Mouse (Mus musculus) hindbrain, embryonic 16.5 days (tissue): ENCODE measurements around the gene Flt1. TPM values are rescaled to one million over a fixed set of nuclear protein-coding genes. Genes with fewer than 3 reads are reported as not detected.

Experiments
- ATAC-seq: fragments of 200-750 bp; cut with Nextera tagmentation; 2 replicates; pipeline ENCODE4 v1.8.0; 2017; ENCODE audit warnings: moderate TSS enrichment, moderate library complexity
- H3K27ac ChIP-seq: fragments of 300-500 bp; sonication (generic); 2 replicates; pipeline ENCODE4 v1.5.1; 2014; ENCODE audit warnings: low read depth, mild to moderate bottlenecking, control low read depth, low read length, moderate library complexity
- H3K27me3 ChIP-seq: fragments of 300-500 bp; sonication (generic); replicated peaks from 2 replicates; pipeline ENCODE4 v1.6.1; 2014; ENCODE audit warnings: low read length; ENCODE audit not compliant: control insufficient read depth, insufficient read depth
- H3K36me3 ChIP-seq: fragments of 300-500 bp; sonication (generic); 2 replicates; pipeline ENCODE4 v1.6.1; 2014; ENCODE audit warnings: mild to moderate bottlenecking, low read length, moderate library complexity, mixed read lengths; ENCODE audit not compliant: control insufficient read depth, insufficient read depth
- H3K4me1 ChIP-seq: fragments of 300-500 bp; sonication (generic); 2 replicates; pipeline ENCODE4 v1.6.1; 2014; ENCODE audit warnings: low read depth, low read length; ENCODE audit not compliant: control insufficient read depth, insufficient read depth
- H3K4me2 ChIP-seq: fragments of 300-500 bp; sonication (generic); 2 replicates; pipeline ENCODE4 v1.6.1; 2014; ENCODE audit warnings: mild to moderate bottlenecking, low read length, control low read depth, moderate library complexity
- H3K4me3 ChIP-seq: fragments of 300-500 bp; sonication (generic); 2 replicates; pipeline ENCODE4 v1.5.1; 2014; ENCODE audit warnings: mild to moderate bottlenecking, low read length, control low read depth, moderate library complexity
- H3K9ac ChIP-seq: fragments of 300-500 bp; sonication (generic); 2 replicates; pipeline ENCODE4 v1.6.1; 2014; ENCODE audit warnings: low read depth, mild to moderate bottlenecking, control low read depth, low read length, moderate library complexity
- H3K9me3 ChIP-seq: fragments of 300-500 bp; sonication (generic); 2 replicates; pipeline ENCODE4 v1.6.1; 2014; ENCODE audit warnings: mild to moderate bottlenecking, low read length, moderate library complexity; ENCODE audit not compliant: control insufficient read depth
- WGBS: fragments of 180-500 bp; shearing (Covaris S2); extraction: QIAGEN DNeasy Blood & Tissue Kit; methylation state at CpG from one replicate; pipeline ENCODE4 v1.1.7; 2014; 5-methylcytosine and 5-hydroxymethylcytosine counted together
- polyA plus RNA-seq: library from polyadenylated mRNA; unstranded; fragments of >200 nt; fragmentation: Nextera tagmentation; extraction: Ambion mirVana; gene quantifications from 2 replicates; pipeline ENCODE4 v1.2.1, GENCODE M21; 2015

The Flt1 gene
- polyA plus RNA-seq, 1 experiment from 2014 or later = 15.1 TPM

DNA sequence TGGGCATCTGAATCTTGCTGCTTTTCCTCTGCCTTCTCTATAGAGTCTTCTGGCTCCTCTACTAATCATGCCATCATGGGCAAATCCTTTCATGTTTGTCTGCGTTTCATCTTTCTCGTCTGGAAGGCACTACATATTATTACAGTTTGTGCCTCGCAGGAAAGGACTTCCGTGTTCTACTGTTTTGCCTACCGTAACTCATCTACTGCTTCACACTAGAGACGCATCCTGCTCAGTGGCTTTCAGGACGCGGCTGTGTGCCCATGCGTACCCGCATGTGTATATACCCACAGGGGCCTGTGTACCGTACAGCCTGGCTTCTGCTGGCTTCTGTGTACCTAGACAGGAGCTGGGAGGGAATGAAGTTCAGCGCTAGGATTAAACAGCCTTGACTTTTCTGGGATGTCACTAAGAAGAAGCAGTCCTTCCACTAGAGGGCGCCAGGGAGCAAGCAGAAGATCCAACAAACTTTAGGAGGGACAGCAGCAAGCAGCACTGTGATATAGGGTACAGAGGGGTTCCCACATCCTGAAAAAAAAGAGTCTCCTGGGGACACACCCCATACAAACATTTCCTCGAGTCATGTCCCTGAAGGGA lies 142.0 kb downstream of the Flt1 start:
- Histone ChIP-seq H3K4me2 (no peak overlapping the region), H3K4me3 (no peak overlapping the region), H3K36me3 (no peaks in the 10 kb centered on the region), H3K27me3 (no peaks in the 10 kb centered on the region), H3K4me1 (no peaks in the 10 kb centered on the region), H3K9ac (no peak overlapping the region), H3K9me3 (no peaks in the 10 kb centered on the region), H3K27ac (no peak overlapping the region)
- ATAC-seq = peak; percentile 27; the same call in 1 of the 2 replicates
- WGBS = 45% methylated on average over 14 of the region's 14 CpGs

DNA sequence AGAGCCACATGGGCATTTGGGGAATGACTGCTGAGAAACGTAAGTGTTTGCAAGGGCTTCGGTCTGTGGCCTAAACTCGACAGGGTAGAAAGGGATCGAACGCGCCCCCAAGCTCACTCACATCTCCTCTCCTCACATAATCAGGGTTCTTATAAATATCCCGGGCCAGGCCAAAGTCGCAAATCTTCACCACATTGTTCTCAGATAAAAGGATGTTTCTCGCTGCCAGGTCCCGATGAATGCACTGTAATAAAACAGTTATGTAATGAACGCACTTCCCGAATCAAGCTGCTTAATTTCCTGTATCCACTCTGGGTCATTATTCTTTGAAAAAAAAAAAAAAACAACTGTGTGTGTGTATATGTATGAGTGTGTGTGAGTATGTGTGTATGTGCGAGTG lies 145.6 kb downstream of the Flt1 start:
- no peak for ATAC-seq
- no peak overlapping the region for H3K27ac ChIP-seq
- H3K36me3 ChIP-seq = no peaks in the 10 kb centered on the region
- no peak overlapping the region for H3K9ac ChIP-seq
- H3K9me3 ChIP-seq = no peaks in the 10 kb centered on the region
- 87% methylated on average over 13 of the region's 13 CpGs for WGBS
- no peaks in the 10 kb centered on the region for H3K4me1 ChIP-seq
- no peak overlapping the region for H3K4me2 ChIP-seq
- no peak overlapping the region for H3K4me3 ChIP-seq
- H3K27me3 ChIP-seq = no peaks in the 10 kb centered on the region

DNA sequence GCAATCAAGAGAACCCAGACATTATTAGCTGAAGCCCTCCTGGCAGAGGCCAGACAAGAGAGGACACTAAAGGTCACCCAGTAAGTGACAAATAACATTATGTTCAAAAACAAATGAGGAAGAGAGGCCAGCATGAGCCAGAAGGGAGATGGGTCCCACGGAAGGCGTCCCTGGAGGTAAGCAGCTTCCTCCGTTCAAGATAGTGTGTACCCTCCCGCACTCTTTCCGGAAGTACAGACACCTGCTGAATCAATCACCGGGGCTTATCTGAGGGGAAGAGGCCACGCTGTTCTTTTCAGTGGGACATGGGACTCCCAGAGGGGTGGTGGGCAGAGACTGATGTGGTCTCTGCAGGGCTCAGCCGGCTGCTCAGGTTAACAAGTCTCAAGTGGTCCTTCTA lies 146.1 kb downstream of the Flt1 start:
- Histone ChIP-seq H3K27me3 (no peaks in the 10 kb centered on the region), H3K9ac (no peak overlapping the region), H3K4me2 (no peak overlapping the region), H3K9me3 (no peaks in the 10 kb centered on the region), H3K4me1 (no peaks in the 10 kb centered on the region), H3K36me3 (no peaks in the 10 kb centered on the region), H3K4me3 (no peak overlapping the region), H3K27ac (no peak overlapping the region)
- WGBS = 89% methylated on average over 8 of the region's 8 CpGs
- no peak for ATAC-seq

DNA sequence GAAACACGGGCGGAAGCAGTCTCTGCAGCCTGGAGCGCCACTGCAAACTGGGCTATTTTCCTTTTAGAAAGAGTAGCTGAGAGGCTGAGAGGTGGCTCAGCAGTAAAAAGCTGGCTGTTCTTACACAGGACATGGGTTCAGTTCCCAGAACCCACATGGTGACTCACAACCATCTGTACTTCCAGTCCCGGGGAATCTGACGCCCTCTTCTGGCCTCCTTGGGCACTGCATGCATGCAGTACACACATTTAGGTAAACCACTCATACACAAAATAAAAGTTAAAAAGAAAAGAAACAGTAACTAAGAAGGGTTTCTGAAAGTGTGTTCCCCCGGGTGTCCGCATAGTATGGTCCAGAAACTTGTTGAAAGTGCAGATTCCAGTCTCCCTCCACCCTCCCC lies 146.7 kb downstream of the Flt1 start:
- no peak overlapping the region for H3K4me2 ChIP-seq
- H3K27me3 ChIP-seq = no peaks in the 10 kb centered on the region
- H3K9ac ChIP-seq = no peak overlapping the region
- no peaks in the 10 kb centered on the region for H3K9me3 ChIP-seq
- no peak overlapping the region for H3K4me3 ChIP-seq
- ATAC-seq = no peak
- no peak overlapping the region for H3K27ac ChIP-seq
- H3K4me1 ChIP-seq = no peaks in the 10 kb centered on the region
- H3K36me3 ChIP-seq = no peaks in the 10 kb centered on the region
- WGBS = 91% methylated on average over 7 of the region's 7 CpGs

DNA sequence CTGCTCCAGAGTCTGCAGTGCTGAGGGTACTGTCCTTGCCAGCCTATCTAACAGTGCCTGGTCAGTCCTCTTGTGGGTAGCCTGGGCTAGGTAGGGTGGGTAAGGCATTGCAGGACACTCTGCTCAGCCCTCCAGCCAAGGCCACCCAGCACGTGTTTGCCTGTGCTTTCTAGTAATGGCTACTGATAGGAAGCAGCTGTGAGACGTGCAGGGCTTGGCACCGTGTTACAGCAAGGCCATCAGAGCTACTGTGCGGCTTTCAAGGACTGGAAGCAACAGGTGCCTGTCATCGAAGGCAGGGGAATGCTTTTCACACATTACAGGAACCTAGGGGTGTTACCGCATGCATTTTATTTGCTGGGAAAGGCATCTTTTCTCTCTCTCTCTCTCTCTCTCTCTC lies 148.8 kb downstream of the Flt1 start:
- H3K27me3 ChIP-seq = no peaks in the 10 kb centered on the region
- no peaks in the 10 kb centered on the region for H3K36me3 ChIP-seq
- H3K4me1 ChIP-seq = no peaks in the 10 kb centered on the region
- H3K4me3 ChIP-seq = no peak overlapping the region
- no peak overlapping the region for H3K9ac ChIP-seq
- no peak overlapping the region for H3K27ac ChIP-seq
- whole genome bisulfite sequencing = 83% methylated on average over 6 of the region's 6 CpGs
- H3K4me2 ChIP-seq = no peak overlapping the region
- no peak for ATAC-seq
- H3K9me3 ChIP-seq = no peaks in the 10 kb centered on the region

DNA sequence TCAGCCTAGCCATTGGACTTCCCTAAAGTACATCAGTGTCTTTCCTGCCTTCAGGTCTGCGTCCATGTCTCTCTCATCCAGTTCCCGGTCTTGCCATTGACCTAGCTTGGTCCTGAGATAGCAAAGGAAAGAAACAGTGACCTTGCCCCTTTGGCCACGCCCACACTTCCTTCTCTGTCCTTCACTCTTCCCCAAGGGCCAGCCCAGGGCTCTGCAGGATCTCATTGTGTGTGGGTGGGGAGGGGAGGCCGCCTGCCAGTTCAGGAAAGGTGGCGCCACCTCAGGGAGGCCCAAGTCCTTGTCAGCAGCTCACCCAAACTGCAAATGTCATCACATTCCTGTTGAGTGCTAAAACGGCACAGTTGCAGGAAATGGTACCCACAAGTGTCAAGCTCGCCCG lies 151.3 kb downstream of the Flt1 start:
- ATAC-seq = no peak
- Histone ChIP-seq H3K4me1 (no peaks in the 10 kb centered on the region), H3K27ac (no peak overlapping the region), H3K4me3 (no peak overlapping the region), H3K9ac (no peak overlapping the region), H3K4me2 (no peak overlapping the region), H3K36me3 (no peaks in the 10 kb centered on the region), H3K9me3 (no peaks in the 10 kb centered on the region), H3K27me3 (no peaks in the 10 kb centered on the region)
- WGBS = 73% methylated on average over 8 of the region's 8 CpGs

DNA sequence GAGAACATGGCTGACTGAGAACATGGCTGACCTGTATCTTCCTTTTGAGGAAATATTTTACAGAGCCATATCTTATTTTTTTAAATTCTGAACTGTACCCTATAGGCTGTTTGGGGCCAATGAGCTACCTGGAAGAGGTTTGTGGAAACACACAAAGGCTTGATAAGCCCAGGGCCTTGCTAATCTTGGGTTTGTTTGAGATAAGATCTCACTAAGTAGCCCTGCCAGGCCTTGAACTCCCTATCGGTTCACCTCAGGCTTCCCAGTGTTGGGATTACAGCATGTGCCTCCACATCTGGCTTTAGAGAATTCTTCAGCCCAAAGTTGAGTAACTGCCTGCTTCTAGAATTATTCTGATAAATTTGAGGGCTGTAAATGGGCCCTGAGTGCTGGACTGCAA lies 152.3 kb downstream of the Flt1 start:
- Histone ChIP-seq H3K27ac (no peak overlapping the region), H3K4me2 (no peak overlapping the region), H3K4me3 (no peak overlapping the region), H3K4me1 (no peaks in the 10 kb centered on the region), H3K9me3 (no peaks in the 10 kb centered on the region), H3K27me3 (no peaks in the 10 kb centered on the region), H3K36me3 (no peaks in the 10 kb centered on the region), H3K9ac (no peak overlapping the region)
- WGBS = 95% methylated on average over 1 of the region's 1 CpGs
- no peak for ATAC-seq

DNA sequence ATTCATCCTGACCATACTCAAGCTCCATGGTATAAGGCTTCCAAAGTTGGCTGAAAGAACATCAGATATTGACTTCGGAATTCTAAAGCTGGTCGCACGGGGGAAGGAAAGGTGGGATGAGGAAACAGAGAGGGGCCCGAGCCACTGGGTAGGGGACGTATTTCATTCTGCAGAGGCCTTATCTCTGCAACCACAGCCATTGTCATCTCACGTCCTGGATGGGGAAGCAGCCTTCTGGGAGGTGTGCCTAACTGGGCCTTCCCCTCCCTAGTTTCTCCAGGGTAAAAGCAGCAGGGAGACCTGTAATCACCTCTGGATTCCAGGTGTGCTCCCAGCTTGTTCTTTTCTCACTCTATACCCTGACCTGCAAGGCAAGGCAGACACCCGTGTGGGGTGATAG lies 153.1 kb downstream of the Flt1 start:
- H3K4me1 ChIP-seq = no peaks in the 10 kb centered on the region
- H3K36me3 ChIP-seq = no peaks in the 10 kb centered on the region
- no peak overlapping the region for H3K4me2 ChIP-seq
- no peak overlapping the region for H3K4me3 ChIP-seq
- H3K9ac ChIP-seq = no peak overlapping the region
- H3K9me3 ChIP-seq = no peaks in the 10 kb centered on the region
- H3K27me3 ChIP-seq = no peaks in the 10 kb centered on the region
- H3K27ac ChIP-seq = no peak overlapping the region
- no peak for ATAC-seq
- 96% methylated on average over 7 of the region's 7 CpGs for WGBS

DNA sequence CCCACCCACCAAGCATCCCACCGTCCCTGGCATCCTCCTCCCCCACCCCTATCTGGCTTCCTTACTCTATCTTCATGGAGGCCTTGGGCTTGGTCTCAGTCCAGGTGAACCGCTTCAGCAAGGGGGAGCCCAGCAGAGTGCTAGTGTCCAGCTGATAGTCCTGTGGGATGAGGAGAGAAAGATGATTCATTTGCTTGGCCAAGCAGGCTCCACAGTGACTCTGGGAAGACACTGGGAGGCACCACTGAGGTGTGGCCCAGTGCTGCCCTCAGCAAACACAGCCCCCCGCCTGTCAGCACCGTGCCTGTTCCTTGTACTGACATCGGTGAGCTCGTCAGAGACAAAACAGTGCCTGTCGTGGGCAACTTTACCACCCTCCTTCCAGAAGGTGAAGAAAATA lies 159.5 kb downstream of the Flt1 start:
- Histone ChIP-seq H3K36me3 (no peaks in the 10 kb centered on the region), H3K9me3 (no peaks in the 10 kb centered on the region), H3K4me3 (no peak overlapping the region), H3K4me1 (no peaks in the 10 kb centered on the region), H3K27ac (no peak overlapping the region), H3K4me2 (no peak overlapping the region), H3K27me3 (no peaks in the 10 kb centered on the region), H3K9ac (no peak overlapping the region)
- 72% methylated on average over 7 of the region's 7 CpGs for WGBS
- ATAC-seq = no peak

DNA sequence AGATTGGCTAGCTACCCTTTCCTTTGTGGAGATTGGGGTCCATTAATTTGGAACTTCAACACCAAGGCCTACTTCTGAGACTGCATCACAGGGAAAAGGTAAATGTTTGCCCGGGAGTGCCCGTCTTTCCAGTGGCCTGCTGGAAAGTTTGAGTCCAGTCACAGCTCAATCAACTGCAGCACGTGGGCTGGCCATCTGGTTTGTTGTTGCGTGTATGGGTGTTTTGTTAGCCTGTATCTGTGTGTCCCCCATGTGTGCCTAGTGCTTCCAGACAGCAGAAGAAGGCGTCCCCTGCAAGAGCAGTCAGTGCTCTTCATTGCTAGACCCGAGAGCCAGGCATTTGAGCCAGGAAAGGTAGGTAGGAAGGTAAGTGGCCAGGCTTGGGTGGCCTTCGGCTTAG lies 160.4 kb downstream of the Flt1 start:
- ATAC-seq = no peak
- H3K36me3 ChIP-seq = no peaks in the 10 kb centered on the region
- WGBS = 86% methylated on average over 7 of the region's 7 CpGs

More for the DNA sequence above, 160.4 kb downstream of the Flt1 start:
- Histone ChIP-seq H3K4me3 (no peak overlapping the region), H3K9me3 (no peaks in the 10 kb centered on the region), H3K4me2 (no peak overlapping the region), H3K27ac (no peak overlapping the region), H3K4me1 (no peaks in the 10 kb centered on the region), H3K9ac (no peak overlapping the region), H3K27me3 (no peaks in the 10 kb centered on the region)
